Mouse (Mus musculus) C2C12 (cell line): ENCODE measurements around the gene Enah. TPM values are rescaled to one million over a fixed set of nuclear protein-coding genes. Genes with fewer than 3 reads are reported as not detected.

Experiments
- H3K27me3 ChIP-seq: one replicate; pipeline ENCODE4 v1.6.1; 2011; ENCODE audit not compliant: control insufficient read depth, insufficient read depth, insufficient read length
- H3K36me3 ChIP-seq: one replicate; pipeline ENCODE4 v1.6.1; 2011; ENCODE audit not compliant: control insufficient read depth, insufficient read depth
- H3K4me3 ChIP-seq: one replicate; pipeline ENCODE4 v1.5.1; 2011; ENCODE audit warnings: mild to moderate bottlenecking, control low read depth; ENCODE audit not compliant: poor library complexity, insufficient read depth, severe bottlenecking
- H3K79me2 ChIP-seq: one replicate; pipeline ENCODE4 v1.6.1; 2011; ENCODE audit not compliant: control insufficient read depth, insufficient read depth
- H3K79me3 ChIP-seq: one replicate; pipeline ENCODE4 v1.6.1; 2011; ENCODE audit warnings: low read depth, control low read depth
- H3ac ChIP-seq: one replicate; pipeline ENCODE3; 2011; ENCODE audit warnings: low read depth; ENCODE audit not compliant: control insufficient read depth, insufficient read length
- CEBPB ChIP-seq: IDR thresholded peaks from one replicate; pipeline ENCODE4 v1.6.1; 2011; ENCODE audit warnings: low read depth, mild to moderate bottlenecking, control low read depth, moderate library complexity
- CTCF ChIP-seq: IDR thresholded peaks from one replicate; pipeline ENCODE4 v1.5.1; 2011; ENCODE audit not compliant: control insufficient read depth, insufficient read depth, insufficient read length
- FOSL1 ChIP-seq: IDR thresholded peaks from one replicate; pipeline ENCODE4 v1.8.0; 2011; ENCODE audit warnings: mild to moderate bottlenecking, low read length; ENCODE audit not compliant: poor library complexity, insufficient read depth, severe bottlenecking
- MAX ChIP-seq: IDR thresholded peaks from one replicate; pipeline ENCODE4 v1.6.1; 2011; ENCODE audit warnings: mild to moderate bottlenecking, control low read depth
- MYOD1 ChIP-seq: IDR thresholded peaks from one replicate; pipeline ENCODE4 v1.6.1; 2011; ENCODE audit warnings: low read depth; ENCODE audit not compliant: control insufficient read depth, insufficient read length
- MYOG ChIP-seq: IDR thresholded peaks from one replicate; pipeline ENCODE4 v1.6.1; 2011; ENCODE audit not compliant: control insufficient read depth, insufficient read length; ENCODE audit errors: extremely low read depth
- USF1 ChIP-seq: IDR thresholded peaks from one replicate; pipeline ENCODE4 v1.6.1; 2011; ENCODE audit warnings: low read depth, mild to moderate bottlenecking, control low read depth, moderate library complexity
- polyA plus RNA-seq: library from polyadenylated mRNA; unstranded; fragments of >200 nt; fragmentation: generic; extraction: Trizol; gene quantifications from one replicate; pipeline ENCODE4 v1.2.1, GENCODE M21; 2012; ENCODE audit warnings: missing spikeins

Gene Enah
- polyA plus RNA-seq, 1 experiment: 12.7 TPM

DNA sequence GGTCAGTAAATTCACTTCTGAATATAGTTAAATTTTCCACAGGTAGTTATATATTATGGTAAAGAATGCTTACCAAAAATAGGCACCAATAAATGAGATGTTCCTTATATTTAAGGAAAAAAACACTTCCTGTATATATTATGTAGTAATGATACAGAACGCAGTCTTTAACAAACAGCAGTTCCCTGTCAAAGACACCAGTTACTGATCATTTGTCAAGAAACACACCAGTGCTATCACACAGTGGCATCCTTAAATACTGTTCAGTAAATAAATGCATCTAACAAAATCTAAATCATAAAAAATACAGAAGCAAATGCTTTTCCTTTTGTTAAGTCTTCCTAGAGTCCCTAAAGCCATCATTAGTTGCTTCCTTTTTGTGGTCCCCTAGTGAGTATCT lies 54.5 kb downstream of the Enah start:
- Histone ChIP-seq H3K79me2 (no peaks in the 10 kb centered on the region), H3ac (no peak overlapping the region), H3K36me3 (no peaks in the 10 kb centered on the region), H3K4me3 (no peak overlapping the region), H3K27me3 (no peaks in the 10 kb centered on the region), H3K79me3 (no peaks in the 10 kb centered on the region)
- TF ChIP-seq MAX: no peak
- TF ChIP-seq USF1: no peak
- TF ChIP-seq CEBPB: no peak
- no peak for TF ChIP-seq MYOG
- no peak for TF ChIP-seq FOSL1
- TF ChIP-seq CTCF: no peak
- TF ChIP-seq MYOD1: no peak

DNA sequence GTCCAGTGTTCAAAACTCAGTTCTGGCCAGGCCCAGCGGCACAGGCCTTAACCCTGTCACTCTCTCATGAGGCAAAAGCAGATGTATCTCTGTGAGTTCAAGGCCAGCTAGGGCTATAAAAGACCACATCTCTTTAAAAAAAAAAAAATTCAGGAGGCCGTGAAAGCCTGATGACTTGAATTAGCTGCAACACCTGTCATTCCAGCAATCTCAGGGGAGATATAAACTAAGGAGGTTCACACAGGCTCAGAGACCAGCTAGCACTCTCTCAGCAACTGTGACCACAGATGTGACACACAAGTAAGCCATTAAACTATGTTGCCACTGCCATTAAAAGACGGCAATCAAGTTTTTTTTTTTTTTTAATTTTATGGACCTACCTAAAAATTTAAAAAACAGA lies 56.0 kb downstream of the Enah start:
- Histone ChIP-seq H3K4me3 (no peak overlapping the region), H3ac (no peak overlapping the region), H3K36me3 (no peaks in the 10 kb centered on the region), H3K79me3 (no peaks in the 10 kb centered on the region), H3K27me3 (no peaks in the 10 kb centered on the region), H3K79me2 (no peaks in the 10 kb centered on the region)
- TF ChIP-seq MAX: no peak
- no peak for TF ChIP-seq MYOG
- TF ChIP-seq CTCF: no peak
- TF ChIP-seq MYOD1: no peak
- no peak for TF ChIP-seq FOSL1
- no peak for TF ChIP-seq USF1
- TF ChIP-seq CEBPB: no peak

DNA sequence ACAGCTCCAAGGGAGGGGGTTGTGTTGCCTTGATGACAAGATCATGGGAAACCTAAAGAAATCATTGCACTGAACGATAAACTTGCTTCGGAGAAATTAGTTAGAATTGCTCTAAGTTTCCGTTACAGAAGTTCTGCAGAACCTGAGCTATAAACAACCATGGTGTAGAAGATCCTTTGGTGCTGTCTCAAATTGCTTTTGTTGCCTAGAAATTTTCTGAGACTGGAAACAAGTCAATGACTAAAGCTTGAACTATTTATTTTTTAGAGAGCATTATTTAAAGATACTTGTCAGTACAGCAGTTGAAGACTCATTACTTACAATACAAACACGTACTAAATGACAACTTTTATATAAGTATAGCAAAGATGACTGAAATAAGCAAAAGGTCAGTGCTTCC lies 56.4 kb downstream of the Enah start:
- no peak overlapping the region for H3ac ChIP-seq
- H3K36me3 ChIP-seq: no peaks in the 10 kb centered on the region
- H3K79me2 ChIP-seq: no peaks in the 10 kb centered on the region
- H3K4me3 ChIP-seq: no peak overlapping the region
- no peaks in the 10 kb centered on the region for H3K27me3 ChIP-seq
- H3K79me3 ChIP-seq: no peaks in the 10 kb centered on the region
- TF ChIP-seq MYOD1 (no peak), CEBPB (no peak), FOSL1 (no peak), CTCF (no peak), USF1 (no peak), MAX (no peak), MYOG (no peak)

DNA sequence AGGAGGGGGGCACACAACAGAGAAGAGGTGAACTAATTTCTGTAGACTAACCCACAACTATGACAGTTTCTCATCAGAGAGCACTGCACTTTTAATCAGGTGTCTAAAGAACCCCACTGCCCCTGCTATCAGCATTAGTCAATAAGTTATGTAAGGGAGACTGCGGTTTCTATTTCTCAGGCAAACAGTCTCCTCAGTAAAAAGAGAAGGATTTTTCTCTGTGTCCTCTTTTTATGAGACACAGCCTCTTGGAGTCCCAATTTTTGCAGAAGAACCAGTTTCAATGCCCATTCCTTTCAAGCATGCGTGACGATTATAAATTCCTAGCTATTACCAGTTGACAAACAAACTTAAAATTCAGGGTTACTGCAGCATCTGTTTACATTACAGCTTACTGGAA lies 59.4 kb downstream of the Enah start:
- no peaks in the 10 kb centered on the region for H3K36me3 ChIP-seq
- TF ChIP-seq MYOD1 (no peak), USF1 (no peak), MAX (no peak), MYOG (no peak), CEBPB (no peak), CTCF (no peak), FOSL1 (no peak)

DNA sequence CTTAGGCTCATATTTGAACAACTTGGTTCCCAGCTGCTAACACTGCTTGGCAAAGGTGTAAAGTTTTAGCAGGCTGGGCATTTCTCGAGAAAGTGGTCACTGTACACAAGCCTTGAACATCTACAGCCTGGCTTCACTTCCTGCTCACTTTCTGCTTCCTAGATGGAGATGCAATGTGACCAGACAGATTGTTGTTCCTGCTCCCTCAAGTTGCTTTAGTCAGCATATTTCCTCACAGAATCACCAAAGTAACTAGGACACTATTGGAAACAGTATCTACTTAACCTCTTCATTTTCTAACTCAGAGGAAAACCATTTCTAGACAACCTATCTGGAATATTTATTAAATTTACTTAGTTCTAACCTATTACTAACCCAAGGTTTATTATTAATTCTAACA lies 61.4 kb downstream of the Enah start:
- no peak overlapping the region for H3ac ChIP-seq
- H3K79me3 ChIP-seq: no peaks in the 10 kb centered on the region
- H3K79me2 ChIP-seq: no peaks in the 10 kb centered on the region

More for the DNA sequence above, 59.4 kb downstream of the Enah start:
- no peaks in the 10 kb centered on the region for H3K27me3 ChIP-seq
- H3K79me3 ChIP-seq: no peaks in the 10 kb centered on the region
- no peak overlapping the region for H3K4me3 ChIP-seq
- no peaks in the 10 kb centered on the region for H3K79me2 ChIP-seq
- no peak overlapping the region for H3ac ChIP-seq

DNA sequence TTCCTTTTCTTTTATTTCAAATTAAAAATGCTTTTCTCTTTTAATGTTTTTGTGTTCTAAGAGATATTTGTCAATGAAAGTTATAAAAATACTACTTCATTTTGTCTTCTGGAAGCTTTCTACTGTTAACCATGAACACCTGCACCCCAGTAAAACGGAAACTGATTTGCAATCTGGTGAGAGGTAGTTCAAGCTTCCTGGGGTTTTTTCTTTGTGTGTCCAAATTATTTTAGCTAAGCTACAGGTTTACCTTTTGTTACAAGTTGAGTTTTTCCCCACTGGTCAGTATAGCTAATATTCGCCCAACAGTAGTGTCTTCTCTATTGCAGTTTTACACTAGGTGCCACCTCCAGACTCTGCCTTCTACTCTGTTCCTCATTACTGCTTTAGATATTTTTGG lies 62.1 kb downstream of the Enah start:
- Histone ChIP-seq H3K79me2 (no peaks in the 10 kb centered on the region), H3K4me3 (no peak overlapping the region), H3K36me3 (no peaks in the 10 kb centered on the region), H3ac (no peak overlapping the region), H3K79me3 (no peaks in the 10 kb centered on the region), H3K27me3 (no peaks in the 10 kb centered on the region)
- no peak for TF ChIP-seq MYOG
- no peak for TF ChIP-seq FOSL1
- TF ChIP-seq USF1: no peak
- no peak for TF ChIP-seq MYOD1
- TF ChIP-seq MAX: no peak
- no peak for TF ChIP-seq CEBPB
- no peak for TF ChIP-seq CTCF

More for the DNA sequence above, 61.4 kb downstream of the Enah start:
- H3K36me3 ChIP-seq: no peaks in the 10 kb centered on the region
- TF ChIP-seq MYOD1: no peak
- TF ChIP-seq FOSL1: no peak
- TF ChIP-seq MAX: no peak
- H3K4me3 ChIP-seq: no peak overlapping the region
- no peaks in the 10 kb centered on the region for H3K27me3 ChIP-seq
